Mouse (Mus musculus): ENCODE results near the gene Crtac1.

GRCm38 (mm10) chr19:42380321-42380980, 51.1 kb downstream of the Crtac1 start:
- TF ChIP-seq POLR2A (IDR thresholded peaks at IDR 0.05; ENCODE audit: low read depth, low read length) (no peak), CTCF (IDR thresholded peaks at IDR 0.05; ENCODE audit: borderline replicate concordance, insufficient read depth, low read length) (no peak)

Data from embryonic fibroblast, embryonic 13.5 days (primary cell).